Comparison of ENCODE assay signal across 8 mouse cellular contexts in genomic region chr11:107471071-107471720, GRCm38 (mm10). TPM values are rescaled to one million over a fixed set of nuclear protein-coding genes. Genes with fewer than 3 reads are reported as not detected.
DNase-seq lines count a peak whose midpoint lies in the region; ATAC-seq and TF ChIP-seq lines count a peak whose summit lies in the region.

No protein-coding gene starts in this region.

- peak overlapping the region; percentile 87 for H3K27ac ChIP-seq in embryonic fibroblast, embryonic 13.5 days (ENCODE audit: insufficient read depth, low read length)
- H3K27ac ChIP-seq in liver, embryonic 12.5 days: peak overlapping the region; percentile 98

- H3K36me3 ChIP-seq in erythroblast, embryonic 14.5 days (ENCODE audit: control insufficient read depth): peaks cover 4% of the 10 kb centered on the region
- no peaks in the 10 kb centered on the region for H3K36me3 ChIP-seq in liver, embryonic 12.5 days

- no peak for TF ChIP-seq POLR2A in embryonic fibroblast, embryonic 13.5 days (IDR thresholded peaks at IDR 0.05; ENCODE audit: low read depth, low read length)

- no peak for ATAC-seq in erythroblast, adult 5-6 weeks (replicated peaks; ENCODE audit: low FRiP score, poor library complexity, severe bottlenecking)
- no peak for ATAC-seq in liver, embryonic 12.5 days

- H3K9me3 ChIP-seq in erythroblast, embryonic 14.5 days (ENCODE audit: control insufficient read depth, low read length): no peaks in the 10 kb centered on the region
- H3K9me3 ChIP-seq in liver, embryonic 12.5 days (replicated peaks): no peaks in the 10 kb centered on the region

- H3K27me3 ChIP-seq in erythroblast, embryonic 14.5 days (ENCODE audit: control insufficient read depth): no peaks in the 10 kb centered on the region
- no peaks in the 10 kb centered on the region for H3K27me3 ChIP-seq in liver, embryonic 12.5 days (replicated peaks)

- H3K4me1 ChIP-seq in erythroblast, embryonic 14.5 days (ENCODE audit: control insufficient read depth): peaks cover 60% of the 10 kb centered on the region
- H3K4me1 ChIP-seq in embryonic fibroblast, embryonic 13.5 days (ENCODE audit: control insufficient read depth, insufficient read depth, low read length): peaks cover 6% of the 10 kb centered on the region
- H3K4me1 ChIP-seq in liver, embryonic 12.5 days: peaks cover 47% of the 10 kb centered on the region

- peak overlapping the region; percentile 93 for H3K9ac ChIP-seq in liver, embryonic 12.5 days

- no peak for TF ChIP-seq CTCF in embryonic fibroblast, embryonic 13.5 days (IDR thresholded peaks at IDR 0.05; ENCODE audit: borderline replicate concordance, insufficient read depth, low read length)

- H3K4me2 ChIP-seq in liver, embryonic 12.5 days: peak overlapping the region; percentile 95

- 13% methylated on average over 11 of the region's 11 CpGs for WGBS in liver, embryonic 12.5 days (ENCODE audit: insufficient replicate concordance)

- DNase-seq in 3T3-L1 (ENCODE audit: low read depth, low spot score): peak; percentile 88
- no peak for DNase-seq in cerebellum, postnatal 14 days
- DNase-seq in adrenal gland, adult 2 months: no peak
- DNase-seq in urinary bladder, adult 2 months (ENCODE audit: low spot score): no peak

- H3K4me3 ChIP-seq in erythroblast, embryonic 14.5 days (replicated peaks): peak overlapping the region; percentile 74
- H3K4me3 ChIP-seq in embryonic fibroblast, embryonic 13.5 days (ENCODE audit: insufficient read depth, low read length): peak overlapping the region; percentile 28
- peak overlapping the region; percentile 83 for H3K4me3 ChIP-seq in liver, embryonic 12.5 days

RNA-seq across cellular contexts. Expression of gene Pitpnc1, which starts 0.7 kb away (rescaled TPM):
- polyA plus RNA-seq in erythroblast, embryonic 14.5 days (2012): 0.29 and 0.37 TPM in 2 replicates
- total RNA-seq in erythroblast, adult 5-6 weeks (2015; ENCODE audit: low replicate concordance): 14.4 and 15.7 TPM in 2 replicates
- total RNA-seq in erythroblast, adult 5-6 weeks (2017; ENCODE audit: low replicate concordance): 9.8 and 20.1 TPM in 2 replicates
- polyA plus RNA-seq in embryonic fibroblast, embryonic 13.5 days (2011; ENCODE audit: insufficient read length, low read depth, missing spikeins): 19.8 and 24.0 TPM in 2 replicates
- 9.7 and 9.9 TPM in 2 replicates for polyA plus RNA-seq in liver, embryonic 12.5 days (2016; fragmentation: Nextera tagmentation; extraction: Ambion mirVana)
- total RNA-seq in adrenal gland, adult 2 months (2021): 10 to 100 TPM; 11.1 to 17.5 TPM
- polyA plus RNA-seq in adrenal gland, adult 2 months (2012; rRNA removed): 1.8 and 2.8 TPM in 2 replicates
- 9.1 TPM in 2 replicates for polyA plus RNA-seq in urinary bladder, adult 2 months (2012; rRNA removed)

RNA-seq across cellular contexts. Expression of gene Psmd12, which starts 8.1 kb away (rescaled TPM):
- polyA plus RNA-seq in erythroblast, embryonic 14.5 days (2012): 2.8 and 4.4 TPM in 2 replicates
- total RNA-seq in erythroblast, adult 5-6 weeks (2015; ENCODE audit: low replicate concordance): 27.6 and 40.2 TPM in 2 replicates
- total RNA-seq in erythroblast, adult 5-6 weeks (2017; ENCODE audit: low replicate concordance): 41.4 and 53.5 TPM in 2 replicates
- polyA plus RNA-seq in embryonic fibroblast, embryonic 13.5 days (2011; ENCODE audit: insufficient read length, low read depth, missing spikeins): 95.9 and 105 TPM in 2 replicates
- 159 and 164 TPM in 2 replicates for polyA plus RNA-seq in liver, embryonic 12.5 days (2016; fragmentation: Nextera tagmentation; extraction: Ambion mirVana)
- total RNA-seq in adrenal gland, adult 2 months (2021): 100 to 1,000 TPM in 1 of 2 experiments, 10 to 100 TPM in 1; 90.8 to 102 TPM
- polyA plus RNA-seq in adrenal gland, adult 2 months (2012; rRNA removed): 3.0 and 4.2 TPM in 2 replicates
- 69.8 and 80.2 TPM in 2 replicates for polyA plus RNA-seq in urinary bladder, adult 2 months (2012; rRNA removed)

Comparison
In these comparisons a context has a peak if more than half of its experiments do, and no peak if none do; other contexts are left out.
1. H3K4me3 ChIP-seq: peak in every context shown above with its lines; median percentile 83 in liver, embryonic 12.5 days; 74 in erythroblast, embryonic 14.5 days; 28 in embryonic fibroblast, embryonic 13.5 days.
2. RNA of gene Psmd12, which starts 8.1 kb away (polyA plus RNA-seq): 159 to 164 TPM in liver, embryonic 12.5 days, 95.9 to 105 TPM in embryonic fibroblast, embryonic 13.5 days and 69.8 to 80.2 TPM in urinary bladder, adult 2 months; 2.8 to 4.4 TPM in erythroblast, embryonic 14.5 days and 3.0 to 4.2 TPM in adrenal gland, adult 2 months; every median in the first group is over 10 times any median in the second.